Mouse (Mus musculus): ENCODE data around the gene Iqgap3.

Gene Iqgap3

GRCm38 (mm10) chr3:88081345-88082223 lies at the start of gene Iqgap3:
TSS of gene Iqgap3 (plus strand) at chr3:88081971.
- DNase-seq (ENCODE audit: low read depth, low spot score) = peak; percentile 93

GRCm38 (mm10) chr3:88033506-88033905 lies 48.3 kb upstream of the Iqgap3 start:
- DNase-seq (ENCODE audit: low read depth, low spot score) = no peak

- no peak for DNase-seq (ENCODE audit: low read depth, low spot score)
These were observed 46.0 kb upstream of the Iqgap3 start for GRCm38 (mm10) chr3:88035561-88036293.

- peak; percentile 96 for DNase-seq (ENCODE audit: low read depth, low spot score)
These were observed 38.9 kb upstream of the Iqgap3 start, which contains the start of gene Gpatch4 for GRCm38 (mm10) chr3:88042661-88043421. TSS of gene Gpatch4 (plus strand) at chr3:88043108.

- DNase-seq (ENCODE audit: low read depth, low spot score) = no peak
These were observed 32.2 kb upstream of the Iqgap3 start for GRCm38 (mm10) chr3:88049532-88049931.

- no peak for DNase-seq (ENCODE audit: low read depth, low spot score)
These were observed 24.7 kb upstream of the Iqgap3 start for GRCm38 (mm10) chr3:88057030-88057429.

- DNase-seq (ENCODE audit: low read depth, low spot score) = peak; percentile 98
These were observed 23.7 kb upstream of the Iqgap3 start, which contains the start of gene Naxe for GRCm38 (mm10) chr3:88057902-88058696. TSS of gene Naxe (minus strand) at chr3:88058495.

- no peak for DNase-seq (ENCODE audit: low read depth, low spot score)
These were observed 13.4 kb upstream of the Iqgap3 start for GRCm38 (mm10) chr3:88068386-88068785.

- DNase-seq (ENCODE audit: low read depth, low spot score) = peak; percentile 87
These were observed 10.0 kb upstream of the Iqgap3 start for GRCm38 (mm10) chr3:88071783-88072182.

GRCm38 (mm10) chr3:88073631-88074030 lies 8.1 kb upstream of the Iqgap3 start:
- DNase-seq (ENCODE audit: low read depth, low spot score) = no peak

- no peak for DNase-seq (ENCODE audit: low read depth, low spot score)
These were observed 7.4 kb upstream of the Iqgap3 start for GRCm38 (mm10) chr3:88074351-88074750.

GRCm38 (mm10) chr3:88074766-88075165 lies 7.0 kb upstream of the Iqgap3 start:
- no peak for DNase-seq (ENCODE audit: low read depth, low spot score)

GRCm38 (mm10) chr3:88077441-88077840 lies 4.3 kb upstream of the Iqgap3 start:
- peak; percentile 44 for DNase-seq (ENCODE audit: low read depth, low spot score)

- no peak for DNase-seq (ENCODE audit: low read depth, low spot score)
These were observed 3.6 kb upstream of the Iqgap3 start, which contains the start of gene Ttc24 for GRCm38 (mm10) chr3:88078204-88078603. TSS of gene Ttc24 (minus strand) at chr3:88078304.

GRCm38 (mm10) chr3:88082224-88082618 lies 450 bp downstream of the Iqgap3 start:
- DNase-seq (ENCODE audit: low read depth, low spot score) = peak; percentile 64

GRCm38 (mm10) chr3:88082663-88083062 lies 892 bp downstream of the Iqgap3 start:
- DNase-seq (ENCODE audit: low read depth, low spot score) = peak; percentile 43

GRCm38 (mm10) chr3:88084001-88084400 lies 2.2 kb downstream of the Iqgap3 start:
- DNase-seq (ENCODE audit: low read depth, low spot score) = no peak

- DNase-seq (ENCODE audit: low read depth, low spot score) = no peak
These were observed 3.7 kb downstream of the Iqgap3 start for GRCm38 (mm10) chr3:88085459-88085858.

GRCm38 (mm10) chr3:88087688-88088087 lies 5.9 kb downstream of the Iqgap3 start:
- DNase-seq (ENCODE audit: low read depth, low spot score) = peak; percentile 57

GRCm38 (mm10) chr3:88090106-88090505 lies 8.3 kb downstream of the Iqgap3 start:
- no peak for DNase-seq (ENCODE audit: low read depth, low spot score)

- DNase-seq (ENCODE audit: low read depth, low spot score) = no peak
These were observed 8.8 kb downstream of the Iqgap3 start for GRCm38 (mm10) chr3:88090616-88091015.
